Mouse (Mus musculus) neural tube, embryonic 11.5 days (tissue): ENCODE results near the gene Gm7861. TPM values are rescaled to one million over a fixed set of nuclear protein-coding genes. Genes with fewer than 3 reads are reported as not detected.
"Not testable (repeated sequence)": the region's sequence is repeated elsewhere in the genome, so short reads cannot be mapped to it uniquely, and the experiment has no call there.

Source experiments
- ATAC-seq: fragments of 200-750 bp; cut with Nextera tagmentation; 2 replicates; pipeline ENCODE4 v1.8.0; 2017; ENCODE audit warnings: moderate number of reproducible peaks, mild to moderate bottlenecking, moderate TSS enrichment, moderate library complexity; ENCODE audit not compliant: insufficient read depth, low FRiP score, low TSS enrichment
- DNase-seq: peaks from one replicate; pipeline ENCODE4 v3.0.0-alpha.2; 2015; ENCODE audit warnings: low spot score
- H3K27ac ChIP-seq: fragments of 300-500 bp; sonication (generic); 2 replicates; pipeline ENCODE4 v1.5.1; 2014; ENCODE audit warnings: low read depth, mild to moderate bottlenecking, low read length
- H3K27me3 ChIP-seq: fragments of 300-500 bp; sonication (generic); 2 replicates; pipeline ENCODE4 v1.6.1; 2014; ENCODE audit warnings: mild to moderate bottlenecking, low read length, mixed read lengths; ENCODE audit not compliant: control insufficient read depth, insufficient read depth
- H3K36me3 ChIP-seq: fragments of 300-500 bp; sonication (generic); 2 replicates; pipeline ENCODE4 v1.6.1; 2014; ENCODE audit warnings: mild to moderate bottlenecking, low read length, moderate library complexity, mixed read lengths; ENCODE audit not compliant: control insufficient read depth, insufficient read depth
- H3K4me1 ChIP-seq: fragments of 300-500 bp; sonication (generic); 2 replicates; pipeline ENCODE4 v1.6.1; 2014; ENCODE audit warnings: low read length, mixed read lengths; ENCODE audit not compliant: control insufficient read depth, insufficient read depth
- H3K4me2 ChIP-seq: fragments of 300-500 bp; sonication (generic); 2 replicates; pipeline ENCODE4 v1.6.1; 2014; ENCODE audit warnings: low read depth, mild to moderate bottlenecking, moderate library complexity
- H3K4me3 ChIP-seq: fragments of 300-500 bp; sonication (generic); 2 replicates; pipeline ENCODE4 v1.5.1; 2014; ENCODE audit warnings: low read depth, low read length
- H3K9ac ChIP-seq: fragments of 300-500 bp; sonication (generic); 2 replicates; pipeline ENCODE4 v1.6.1; 2014; ENCODE audit warnings: mild to moderate bottlenecking, low read length
- H3K9me3 ChIP-seq: fragments of 300-500 bp; sonication (generic); 2 replicates; pipeline ENCODE4 v1.6.1; 2016; ENCODE audit warnings: low read length; ENCODE audit not compliant: control insufficient read depth
- WGBS: fragments of 180-500 bp; shearing (Covaris S2); extraction: QIAGEN DNeasy Blood & Tissue Kit; methylation state at CpG from one replicate; pipeline ENCODE4 v1.1.7; 2014; 5-methylcytosine and 5-hydroxymethylcytosine counted together
- polyA plus RNA-seq: library from polyadenylated mRNA; unstranded; fragments of >200 nt; fragmentation: Nextera tagmentation; extraction: Ambion mirVana; gene quantifications from 2 replicates; pipeline ENCODE4 v1.2.1, GENCODE M21; 2014

Gene Gm7861
- polyA plus RNA-seq: not detected in 2 replicates

DNA sequence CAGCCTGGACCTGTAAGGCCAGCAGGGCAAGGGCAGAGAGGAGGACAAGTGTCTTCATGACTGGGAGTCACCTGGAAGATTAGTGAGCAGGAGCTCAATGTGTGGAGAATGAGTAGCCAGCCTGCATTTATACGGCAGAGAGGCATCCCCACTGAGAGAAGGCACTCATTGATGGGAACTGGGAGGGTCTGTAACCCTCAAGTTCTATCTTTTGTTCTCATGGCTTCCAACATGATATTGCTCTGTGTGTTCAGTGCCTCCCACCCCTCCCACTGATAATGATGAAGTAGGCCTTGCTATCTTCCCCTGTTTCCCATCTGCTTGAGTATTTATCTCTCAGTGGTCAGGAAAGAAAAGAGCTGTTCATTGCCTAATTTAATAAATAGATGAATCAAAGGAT is at the start of gene Gm7861:
TSS of gene Gm7861 (minus strand) at position 101 of the 400 bp plus-strand sequence.
- H3K9ac ChIP-seq, H3K36me3 ChIP-seq, DNase-seq, H3K27me3 ChIP-seq, H3K4me3 ChIP-seq, H3K4me1 ChIP-seq, H3K4me2 ChIP-seq, H3K27ac ChIP-seq, H3K9me3 ChIP-seq, ATAC-seq: not testable (repeated sequence)
- WGBS: no CpG with 5 or more reads among the region's 1 CpGs

DNA sequence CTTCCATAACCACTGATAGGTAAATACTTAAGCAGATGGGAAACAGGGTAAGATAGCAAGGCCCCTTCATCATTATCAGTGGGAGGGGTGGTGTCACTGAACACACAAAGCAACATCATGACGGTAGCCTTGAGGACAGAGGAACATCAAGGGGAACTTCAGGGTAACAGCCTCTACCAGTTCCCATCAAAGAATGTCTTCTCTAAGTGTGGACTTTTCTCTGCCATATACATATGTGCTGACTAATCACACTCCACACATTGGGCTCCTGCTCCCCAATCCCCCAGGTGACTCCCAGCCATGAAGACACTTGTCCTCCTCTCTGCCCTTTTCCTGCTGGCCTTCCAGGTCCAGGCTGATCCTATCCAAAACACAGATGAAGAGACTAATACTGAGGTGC is 23.6 kb upstream of the Gm7861 start, which contains the start of gene Defa26:
TSS of gene Defa26 (plus strand) at position 301 of the 400 bp plus-strand sequence.
- not testable (repeated sequence) for H3K27ac ChIP-seq, H3K4me1 ChIP-seq, H3K4me3 ChIP-seq, H3K4me2 ChIP-seq, H3K36me3 ChIP-seq, DNase-seq, H3K9me3 ChIP-seq, ATAC-seq, H3K27me3 ChIP-seq, H3K9ac ChIP-seq
- no CpG with 5 or more reads among the region's 1 CpGs for WGBS

DNA sequence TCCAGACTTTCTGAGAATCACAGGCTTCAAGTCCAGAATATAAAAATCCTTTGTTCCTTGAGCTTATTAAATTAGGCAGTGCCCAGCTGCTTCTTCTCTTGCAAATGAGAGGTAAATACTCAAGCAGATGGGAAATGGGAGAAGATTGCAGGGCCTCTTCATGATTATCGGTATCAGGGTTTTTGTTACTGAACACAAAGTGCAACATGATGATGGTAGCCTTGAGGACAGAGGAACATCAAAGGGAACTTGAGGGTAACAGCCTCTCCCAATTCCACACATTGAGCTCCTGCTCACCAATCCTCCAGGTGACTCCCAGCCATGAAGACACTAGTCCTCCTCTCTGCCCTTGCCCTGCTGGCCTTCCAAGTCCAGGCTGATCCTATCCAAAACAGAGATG is 11.6 kb downstream of the Gm7861 start, which contains the start of gene Defa28:
TSS of gene Defa28 (plus strand) at position 301 of the 400 bp plus-strand sequence.
- H3K27ac ChIP-seq, H3K4me1 ChIP-seq, H3K27me3 ChIP-seq, H3K9me3 ChIP-seq, H3K4me3 ChIP-seq, H3K4me2 ChIP-seq, DNase-seq, H3K9ac ChIP-seq, H3K36me3 ChIP-seq, ATAC-seq: not testable (repeated sequence)
- no CpG with 5 or more reads among the region's 1 CpGs for WGBS

DNA sequence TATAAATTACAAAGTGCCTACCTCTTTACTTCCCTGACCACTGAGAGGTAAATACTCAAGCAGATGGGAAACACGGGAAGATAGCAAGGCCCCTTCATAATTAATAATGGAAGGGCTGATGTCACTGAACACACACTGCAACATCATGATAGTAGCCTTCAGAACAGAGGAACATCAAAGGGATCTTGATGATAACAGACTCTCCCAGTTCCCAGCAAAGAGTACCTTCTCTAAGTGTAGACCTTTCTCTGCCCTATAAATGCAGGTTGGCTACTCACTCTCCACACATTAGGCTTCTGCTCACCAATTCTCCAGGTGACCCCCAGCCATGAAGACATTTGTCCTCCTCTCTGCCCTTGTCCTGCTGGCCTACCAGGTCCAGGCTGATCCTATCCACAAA is 29.2 kb downstream of the Gm7861 start, which contains the start of gene Defa37:
TSS of gene Defa37 (plus strand) at position 301 of the 400 bp plus-strand sequence.
- H3K4me2 ChIP-seq, H3K27me3 ChIP-seq, H3K9ac ChIP-seq, H3K9me3 ChIP-seq, H3K36me3 ChIP-seq, H3K4me3 ChIP-seq, ATAC-seq, H3K4me1 ChIP-seq, H3K27ac ChIP-seq, DNase-seq: not testable (repeated sequence)
- WGBS: no CpG with 5 or more reads among the region's 1 CpGs

Other genes starting within 250 kb of the Gm7861 start
- gene Defa2, start 216.0 kb downstream of the Gm7861 start, polyA plus RNA-seq: not detected in 2 replicates
- gene Defa33, start 202.7 kb downstream of the Gm7861 start, polyA plus RNA-seq: not detected in 2 replicates
- not detected in 2 replicates for gene Defa36, start 167.1 kb downstream of the Gm7861 start, polyA plus RNA-seq
- not detected in 2 replicates for gene Gm7849, start 137.9 kb downstream of the Gm7861 start, polyA plus RNA-seq
- not detected in 2 replicates for gene Defa20, start 85.2 kb downstream of the Gm7861 start, polyA plus RNA-seq
- gene Defa32, start 65.5 kb downstream of the Gm7861 start, polyA plus RNA-seq: not detected in 2 replicates
- gene Defa37, start 29.1 kb downstream of the Gm7861 start, polyA plus RNA-seq: not detected in 2 replicates
- gene Defa28, start 11.5 kb downstream of the Gm7861 start, polyA plus RNA-seq: not detected in 2 replicates
- gene Defa26, start 23.7 kb upstream of the Gm7861 start, polyA plus RNA-seq: not detected in 2 replicates
- not detected in 2 replicates for gene Defa17, start 61.3 kb upstream of the Gm7861 start, polyA plus RNA-seq
- not detected in 2 replicates for gene Defa34, start 71.3 kb upstream of the Gm7861 start, polyA plus RNA-seq
- gene AY761184, start 109.1 kb upstream of the Gm7861 start, polyA plus RNA-seq: not detected in 2 replicates
- gene Defa24, start 140.0 kb upstream of the Gm7861 start, polyA plus RNA-seq: not detected in 2 replicates
- not detected in 2 replicates for gene Defb50, start 229.0 kb upstream of the Gm7861 start, polyA plus RNA-seq
- not detected in 2 replicates for gene Defb2, start 245.4 kb upstream of the Gm7861 start, polyA plus RNA-seq